Mouse (Mus musculus) bone marrow, adult 2 months (tissue): ENCODE data around the gene Cdhr4.

Experiments used
- CTCF ChIP-seq: fragments of 200-500 bp; IDR thresholded peaks from 2 replicates; pipeline ENCODE4 v1.5.1; 2011; ENCODE audit warnings: low read length, control low read depth; ENCODE audit not compliant: control insufficient read depth, insufficient read depth
- POLR2A ChIP-seq: fragments of 200-500 bp; IDR thresholded peaks from 2 replicates; pipeline ENCODE4 v1.6.1; 2011; ENCODE audit warnings: low read depth, mild to moderate bottlenecking, control low read depth, low read length, borderline replicate concordance; ENCODE audit not compliant: control insufficient read depth

DNA sequence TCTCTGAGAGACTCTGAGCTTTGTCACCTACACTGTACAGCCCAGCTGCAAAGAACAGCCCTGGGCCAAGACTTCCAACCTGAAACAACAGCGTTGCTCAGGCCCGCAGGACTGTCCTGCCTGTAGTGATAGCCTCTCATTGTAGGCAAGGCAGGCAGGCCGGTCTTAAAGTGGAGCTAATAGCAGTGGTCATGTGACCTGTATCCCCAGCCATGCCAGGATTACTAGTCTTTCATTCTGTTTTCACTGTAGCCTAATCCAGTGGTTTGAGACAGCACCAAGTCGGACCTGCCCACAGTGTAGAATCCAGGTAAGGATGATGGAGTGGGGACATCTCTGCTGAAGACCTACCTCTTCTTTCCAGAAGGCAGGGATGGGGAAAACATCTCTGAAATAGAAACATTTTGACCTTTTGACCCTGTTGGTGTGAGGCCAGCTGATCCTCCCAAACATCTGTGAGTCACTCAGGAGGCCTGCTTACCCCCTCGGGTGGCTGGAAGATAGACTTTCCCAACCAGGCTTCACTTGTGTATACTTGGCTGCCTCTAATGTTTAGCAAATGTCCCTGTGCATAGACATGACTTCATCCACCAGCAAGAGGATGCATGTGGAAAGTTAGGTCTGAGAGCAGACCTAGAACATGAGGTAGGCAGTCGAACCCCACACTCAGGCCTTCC, 36.5 kb upstream of the Cdhr4 start:
- TF ChIP-seq CTCF (no peak), POLR2A (no peak)
